Mouse (Mus musculus): Measurements from ENCODE around the gene Sf3b1.

GRCm38 (mm10) chr1:55051671-55052070 is 24.4 kb upstream of the Sf3b1 start:
- TF ChIP-seq CTCF (IDR thresholded peaks at IDR 0.05; ENCODE audit: low read depth): no peak
- TF ChIP-seq EP300 (IDR thresholded peaks at IDR 0.05; ENCODE audit: low read depth): no peak
